Mouse (Mus musculus): ENCODE measurements around the gene BC030499. TPM values are rescaled to one million over a fixed set of nuclear protein-coding genes. Genes with fewer than 3 reads are reported as not detected.

The BC030499 gene
- total RNA-seq, 1 experiment from 2014 or later: 4.1 TPM

DNA sequence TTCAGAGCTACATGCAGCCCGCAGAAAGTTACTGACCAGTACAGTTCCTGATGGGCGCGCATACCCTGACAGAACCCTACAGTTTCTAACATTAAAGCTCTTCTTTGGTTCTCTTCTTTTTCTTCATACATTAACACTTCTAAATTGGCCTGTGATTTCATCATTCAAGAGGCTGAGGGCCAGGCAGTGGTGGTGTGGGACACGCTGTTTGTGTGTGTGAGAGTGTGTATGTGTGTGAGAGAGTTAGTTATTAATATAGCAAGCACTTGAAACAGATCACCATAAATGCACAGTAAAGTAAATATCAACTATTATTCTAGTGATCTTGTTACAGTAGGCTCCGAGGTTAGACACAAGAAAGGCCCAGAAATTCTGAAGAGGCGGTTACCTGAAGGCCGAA lies 10.3 kb downstream of the BC030499 start:
- ATAC-seq (ENCODE audit: extremely low read depth, insufficient number of reproducible peaks, low FRiP score, poor library complexity, severe bottlenecking): no peak

GRCm38 (mm10) chr11:78301357-78302084 lies 10.9 kb downstream of the BC030499 start, which contains the start of gene Spag5:
Gene Spag5, plus strand, starts transcription at chr11:78301529.
- ATAC-seq (ENCODE audit: extremely low read depth, insufficient number of reproducible peaks, low FRiP score, poor library complexity, severe bottlenecking): peak; percentile 99

DNA sequence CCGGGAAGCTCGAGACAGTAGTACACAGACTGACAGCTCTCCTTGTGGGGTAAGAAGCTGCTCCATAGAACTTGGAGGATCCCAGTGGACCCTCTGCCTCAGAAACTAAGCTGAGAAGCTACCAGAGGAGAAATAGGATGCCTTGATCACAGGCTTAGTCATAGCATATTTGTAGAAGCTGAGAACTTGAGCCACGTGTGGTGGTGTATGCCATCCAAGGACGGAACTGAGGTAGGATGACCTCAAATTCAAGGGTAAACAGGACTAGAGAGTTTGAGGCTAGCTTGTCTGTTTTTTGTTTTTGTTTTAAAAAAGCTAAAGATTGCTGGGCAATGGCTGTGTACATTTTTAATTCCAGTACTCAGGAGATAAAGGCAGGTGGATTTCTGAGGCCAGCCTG lies 14.6 kb downstream of the BC030499 start:
- no peak for ATAC-seq (ENCODE audit: extremely low read depth, insufficient number of reproducible peaks, low FRiP score, poor library complexity, severe bottlenecking)

DNA sequence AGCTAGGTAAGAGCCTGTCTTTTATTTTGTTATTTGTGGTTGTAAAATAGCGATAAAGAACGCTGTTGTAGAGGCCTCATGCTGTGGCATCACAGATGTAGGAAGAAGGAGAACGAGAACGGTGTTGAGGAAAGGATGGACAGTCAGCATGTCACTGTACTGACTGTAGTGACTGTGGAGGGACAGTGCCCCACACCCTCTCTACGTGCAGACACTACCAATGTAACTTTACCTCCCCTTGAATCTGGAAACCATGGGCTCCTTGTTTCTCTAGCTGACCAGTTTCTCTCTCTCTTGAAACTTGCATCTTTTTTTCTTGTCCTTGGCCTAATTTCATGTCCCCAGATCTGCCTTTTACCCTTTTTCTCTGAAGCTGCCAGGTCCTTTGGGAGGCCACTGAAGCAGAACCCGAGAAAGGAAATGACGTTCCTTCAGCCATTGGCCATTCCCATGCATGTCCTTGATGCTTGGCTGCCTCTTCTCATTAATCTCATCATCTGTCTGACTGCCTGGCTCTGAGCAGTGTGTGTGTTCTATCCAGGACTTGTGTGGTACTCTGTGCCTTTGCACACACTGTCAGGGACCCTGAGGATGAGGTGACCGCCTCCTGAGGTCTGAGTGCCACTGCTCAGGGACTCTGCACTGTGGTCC lies 20.3 kb downstream of the BC030499 start:
- no peak for ATAC-seq (ENCODE audit: extremely low read depth, insufficient number of reproducible peaks, low FRiP score, poor library complexity, severe bottlenecking)

- ATAC-seq (ENCODE audit: extremely low read depth, insufficient number of reproducible peaks, low FRiP score, poor library complexity, severe bottlenecking): no peak
Measured at GRCm38 (mm10) chr11:78313662-78314061, 23.0 kb downstream of the BC030499 start.

- no peak for ATAC-seq (ENCODE audit: extremely low read depth, insufficient number of reproducible peaks, low FRiP score, poor library complexity, severe bottlenecking)
Measured at GRCm38 (mm10) chr11:78318411-78318810, 27.8 kb downstream of the BC030499 start.

DNA sequence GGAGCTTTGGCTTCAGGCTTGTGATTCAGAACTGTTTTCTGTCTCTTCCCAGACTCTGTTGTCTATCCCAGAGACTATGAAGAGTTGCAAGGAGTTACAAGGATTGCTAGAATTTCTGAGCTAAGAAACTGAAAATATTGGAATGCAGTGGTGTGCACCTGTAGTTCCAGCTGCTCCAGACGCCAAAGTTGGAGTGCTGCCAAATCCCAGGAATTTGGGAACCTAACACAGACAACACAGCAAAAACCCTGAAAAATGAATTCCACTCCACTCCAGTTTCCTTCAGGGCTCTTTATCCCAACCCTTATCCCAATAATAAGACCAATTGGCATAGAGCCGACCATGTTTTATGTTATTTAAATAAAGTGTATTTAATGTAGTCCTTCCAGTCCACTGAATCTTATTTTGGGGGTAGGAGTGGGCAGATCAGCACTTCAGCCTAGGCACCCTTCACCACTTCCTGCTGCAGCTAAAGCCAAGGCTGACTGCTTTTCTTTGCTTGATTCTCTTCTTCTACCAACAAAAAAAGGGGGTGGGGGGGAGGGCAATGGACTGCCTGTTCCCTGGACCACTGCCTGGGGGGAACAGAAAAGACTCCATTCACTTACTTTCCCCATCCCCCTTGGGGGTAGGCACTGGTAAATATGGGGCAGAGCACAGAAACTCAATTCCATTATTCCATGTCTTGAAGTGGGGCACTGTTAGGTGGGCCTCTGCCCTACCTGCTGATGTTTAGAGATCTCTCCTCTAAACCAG lies 31.6 kb downstream of the BC030499 start:
- no peak for ATAC-seq (ENCODE audit: extremely low read depth, insufficient number of reproducible peaks, low FRiP score, poor library complexity, severe bottlenecking)

DNA sequence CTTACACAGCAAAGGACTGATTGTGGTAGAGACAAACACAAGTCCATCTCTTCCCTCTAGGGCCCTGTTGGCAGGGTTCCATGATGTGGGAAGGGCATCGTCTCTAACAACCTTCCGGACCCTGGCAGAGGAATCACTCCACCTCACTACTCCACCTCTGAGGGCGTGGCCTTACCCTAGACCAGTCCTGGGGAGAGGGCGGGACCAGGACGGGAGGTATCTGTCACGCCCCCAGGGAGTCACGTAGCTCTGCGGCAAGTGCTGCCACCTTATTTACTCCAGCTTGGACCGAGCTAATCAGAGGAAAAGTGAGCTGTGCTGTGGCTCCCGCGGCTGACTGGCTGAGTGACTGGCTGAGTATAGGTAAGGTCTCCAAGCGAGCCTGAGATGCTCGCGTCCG lies 32.2 kb downstream of the BC030499 start, which contains the start of gene Aldoc:
Aldoc (plus strand) TSS at position 109 of the 400 bp plus-strand sequence.
- peak; percentile 90 for ATAC-seq (ENCODE audit: extremely low read depth, insufficient number of reproducible peaks, low FRiP score, poor library complexity, severe bottlenecking)

- no peak for ATAC-seq (ENCODE audit: extremely low read depth, insufficient number of reproducible peaks, low FRiP score, poor library complexity, severe bottlenecking)
Measured at GRCm38 (mm10) chr11:78324000-78324785, 33.6 kb downstream of the BC030499 start.

DNA sequence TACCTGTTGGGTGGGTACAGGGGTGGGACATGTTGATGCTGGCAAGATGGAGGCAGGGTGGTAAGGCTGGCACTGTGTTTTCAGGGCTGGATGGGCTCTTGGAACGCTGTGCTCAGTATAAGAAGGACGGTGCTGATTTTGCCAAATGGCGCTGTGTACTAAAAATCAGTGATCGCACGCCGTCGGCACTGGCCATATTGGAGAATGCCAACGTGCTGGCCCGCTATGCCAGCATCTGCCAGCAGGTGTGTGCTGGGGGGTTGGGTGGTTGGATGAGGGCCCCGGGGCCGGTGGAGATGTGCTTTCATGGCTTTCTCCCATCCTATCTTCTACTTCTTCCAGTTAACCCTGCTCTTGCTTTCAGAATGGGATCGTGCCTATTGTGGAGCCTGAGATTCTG lies 34.3 kb downstream of the BC030499 start:
- ATAC-seq (ENCODE audit: extremely low read depth, insufficient number of reproducible peaks, low FRiP score, poor library complexity, severe bottlenecking): no peak

GRCm38 (mm10) chr11:78327215-78327614 lies 36.6 kb downstream of the BC030499 start:
- ATAC-seq (ENCODE audit: extremely low read depth, insufficient number of reproducible peaks, low FRiP score, poor library complexity, severe bottlenecking): no peak

- peak; percentile 98 for ATAC-seq (ENCODE audit: extremely low read depth, insufficient number of reproducible peaks, low FRiP score, poor library complexity, severe bottlenecking)
Measured at GRCm38 (mm10) chr11:78327634-78328511, 37.2 kb downstream of the BC030499 start, which contains the start of gene Pigs. Gene Pigs, plus strand, starts transcription at chr11:78328415.

- no peak for ATAC-seq (ENCODE audit: extremely low read depth, insufficient number of reproducible peaks, low FRiP score, poor library complexity, severe bottlenecking)
Measured at GRCm38 (mm10) chr11:78328512-78329056, 37.9 kb downstream of the BC030499 start.

GRCm38 (mm10) chr11:78332676-78333075 lies 42.0 kb downstream of the BC030499 start:
- ATAC-seq (ENCODE audit: extremely low read depth, insufficient number of reproducible peaks, low FRiP score, poor library complexity, severe bottlenecking): no peak

- no peak for ATAC-seq (ENCODE audit: extremely low read depth, insufficient number of reproducible peaks, low FRiP score, poor library complexity, severe bottlenecking)
Measured at GRCm38 (mm10) chr11:78333992-78334391, 43.4 kb downstream of the BC030499 start.

DNA sequence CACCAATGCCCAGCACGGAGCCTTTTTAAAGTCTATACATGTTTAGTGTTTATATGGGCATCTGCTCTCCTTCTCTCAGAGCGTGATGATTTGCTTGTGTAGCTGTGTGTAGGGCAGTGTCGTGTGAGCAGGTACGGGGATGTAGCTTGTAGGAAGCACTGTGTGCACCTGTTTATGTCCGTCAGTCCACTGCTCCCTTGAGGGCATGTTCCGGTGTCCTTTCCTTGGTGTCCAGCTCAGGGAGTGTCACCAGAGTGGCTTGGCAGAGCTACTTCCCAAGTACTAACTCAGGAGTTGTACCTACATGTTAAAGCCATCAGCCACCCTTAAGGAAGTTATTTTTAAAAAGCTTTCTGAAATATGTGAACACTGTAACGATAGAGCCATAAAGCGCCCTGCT lies 46.4 kb downstream of the BC030499 start:
- no peak for ATAC-seq (ENCODE audit: extremely low read depth, insufficient number of reproducible peaks, low FRiP score, poor library complexity, severe bottlenecking)

GRCm38 (mm10) chr11:78341702-78342101 lies 51.1 kb downstream of the BC030499 start:
- ATAC-seq (ENCODE audit: extremely low read depth, insufficient number of reproducible peaks, low FRiP score, poor library complexity, severe bottlenecking): no peak
